In the genomic region with DNA sequence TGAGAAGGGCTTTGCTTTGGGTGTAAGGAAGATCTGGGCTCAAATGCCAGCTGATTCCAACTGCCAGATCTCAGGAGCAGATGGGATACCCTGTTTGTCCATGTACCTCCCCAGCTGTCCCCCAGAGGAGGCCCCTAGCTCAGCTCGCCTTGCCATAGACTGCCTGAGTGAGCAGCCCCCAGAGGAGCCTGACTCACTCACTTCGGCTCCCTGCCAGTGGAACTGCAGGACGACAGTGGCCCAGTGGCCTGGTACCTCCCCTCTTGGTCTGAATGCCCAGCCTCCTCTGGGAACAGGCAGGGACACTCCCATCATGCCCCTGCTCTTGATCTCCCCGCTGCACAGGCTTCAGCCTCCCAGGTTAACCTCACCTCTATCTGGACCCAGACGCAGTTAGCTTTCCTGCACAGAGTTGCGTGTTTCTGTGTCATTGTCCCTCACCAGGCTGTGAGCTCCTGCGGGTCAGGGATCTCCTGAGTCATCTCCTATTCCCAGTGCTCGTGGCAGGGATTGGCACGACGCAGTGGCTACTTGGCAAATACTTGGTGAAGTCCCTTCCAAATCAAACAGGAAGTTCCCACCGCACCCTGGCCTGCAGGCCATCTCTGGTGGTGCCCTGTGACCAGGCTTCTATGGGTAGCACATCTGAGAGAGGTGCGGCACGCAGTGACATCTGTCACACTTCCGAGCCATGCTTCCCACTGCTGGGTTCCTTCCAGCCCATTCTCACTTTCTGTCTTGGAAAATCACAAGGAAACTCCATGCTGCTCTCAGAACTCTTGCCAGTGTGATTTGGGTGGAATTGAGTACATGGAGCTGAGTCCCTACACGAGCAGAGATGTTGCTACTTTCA, we compare ENCODE assay signal across 16 mouse cellular contexts. TPM values are rescaled to one million over a fixed set of nuclear protein-coding genes. Genes with fewer than 3 reads are reported as not detected.
DNase-seq lines count a peak whose midpoint lies in the region; ATAC-seq lines count a peak whose summit lies in the region.
"Had no signal": no experiment of that assay in that cellular context is flagged by ENCODE, and none has a peak within 500 bp of the region (broad histone marks: within the 10 kb centered on the region; RNA-seq: fewer than 3 reads in every experiment).

No protein-coding gene starts in this region.

- no peak for ATAC-seq in midbrain, embryonic 14.5 days (ENCODE audit: low FRiP score, low TSS enrichment)
- ATAC-seq in monocyte, adult 5-6 weeks (replicated peaks; ENCODE audit: insufficient number of reproducible peaks, low FRiP score, low TSS enrichment, poor library complexity, severe bottlenecking) = no peak
- ATAC-seq: forebrain, embryonic 16.5 days had no signal

- 0 out of 2 replicates have a peak overlapping the region, but pooled peaks have one; percentile 26 for H3K9ac ChIP-seq in midbrain, embryonic 14.5 days (replicated peaks; ENCODE audit: low read length)
- H3K9ac ChIP-seq: neural tube, embryonic 15.5 days had no signal

- no peak overlapping the region for H3K4me3 ChIP-seq in midbrain, embryonic 14.5 days (replicated peaks; ENCODE audit: low read depth, low read length)
- no peak overlapping the region for H3K4me3 ChIP-seq in midbrain, embryonic 10.5 days
- H3K4me3 ChIP-seq: neural tube, embryonic 15.5 days had no signal

- H3K4me2 ChIP-seq in midbrain, embryonic 14.5 days (ENCODE audit: low read length) = no peak overlapping the region
- H3K4me2 ChIP-seq: liver, embryonic 11.5 days; neural tube, embryonic 15.5 days had no signal

- DNase-seq in midbrain, embryonic 14.5 days = no peak
- DNase-seq in midbrain, embryonic 10.5 days (ENCODE audit: low spot score) = no peak
- DNase-seq in adrenal gland, adult 8-10 months = peak; percentile 25
- peak; percentile 63 to 67 for DNase-seq in cerebellum, adult 18-20 months
- DNase-seq in left cerebral cortex, postnatal 14 days (ENCODE audit: low spot score in 2 of 2) = peak; percentile 34 to 76
- no peak for DNase-seq in lung, postnatal 25 days (ENCODE audit: low spot score)
- DNase-seq in lung, postnatal 10 days = no peak
- DNase-seq: kidney, adult 2 months; thymus, postnatal 4 days had no signal

- H3K36me3 ChIP-seq in midbrain, embryonic 14.5 days (ENCODE audit: control insufficient read depth, insufficient read depth, low read length) = no peaks in the 10 kb centered on the region
- H3K36me3 ChIP-seq in midbrain, embryonic 10.5 days = no peaks in the 10 kb centered on the region
- H3K36me3 ChIP-seq: G1E; neural tube, embryonic 15.5 days had no signal

- H3K9me3 ChIP-seq in midbrain, embryonic 14.5 days (ENCODE audit: control insufficient read depth, low read length) = no peaks in the 10 kb centered on the region
- H3K9me3 ChIP-seq in midbrain, embryonic 10.5 days (replicated peaks) = no peaks in the 10 kb centered on the region
- H3K9me3 ChIP-seq: G1E; neural tube, embryonic 15.5 days had no signal

- intact Hi-C loops in left cerebral cortex, postnatal 14 days (cut with DNase I) = no loop called here

- H3K27ac ChIP-seq in midbrain, embryonic 14.5 days (replicated peaks; ENCODE audit: low read depth, low read length) = no peak overlapping the region
- H3K27ac ChIP-seq in midbrain, embryonic 10.5 days (replicated peaks) = no peak overlapping the region
- H3K27ac ChIP-seq: neural tube, embryonic 15.5 days had no signal

- 73% methylated on average over 15 of the region's 15 CpGs for WGBS in midbrain, embryonic 14.5 days
- 69% methylated on average over 15 of the region's 15 CpGs for WGBS in midbrain, embryonic 10.5 days

- peaks cover 11% of the 10 kb centered on the region; the same call in 1 of the 2 replicates for H3K4me1 ChIP-seq in midbrain, embryonic 14.5 days (ENCODE audit: control insufficient read depth, insufficient read depth, low read length)
- H3K4me1 ChIP-seq in midbrain, embryonic 10.5 days = peaks cover 28% of the 10 kb centered on the region

- H3K27me3 ChIP-seq in midbrain, embryonic 14.5 days (ENCODE audit: control insufficient read depth, insufficient read depth, low read length) = no peaks in the 10 kb centered on the region
- H3K27me3 ChIP-seq in midbrain, embryonic 10.5 days (ENCODE audit: low read depth, poor library complexity, severe bottlenecking) = no peaks in the 10 kb centered on the region
- H3K27me3 ChIP-seq: neural tube, embryonic 15.5 days had no signal

RNA-seq across cellular contexts. Expression of gene Cacng2, which starts 40.8 kb away (rescaled TPM):
- 12.7 and 19.7 TPM in 2 replicates for polyA plus RNA-seq in midbrain, embryonic 14.5 days (2014; fragmentation: Nextera tagmentation; extraction: Ambion mirVana)
- 0.22 and 0.60 TPM in 2 replicates for polyA plus RNA-seq in midbrain, embryonic 10.5 days (2016; fragmentation: Nextera tagmentation; extraction: Ambion mirVana)
- 1 to 10 TPM in 1 of 4 experiments, under 1 TPM in 3; 0.56 to 1.0 (median 0.88) TPM for total RNA-seq in adrenal gland, adult 8-10 months (2022)
- 10 to 100 TPM; 60.5 to 68.7 TPM for total RNA-seq in left cerebral cortex, postnatal 14 days (2021)
- not detected in 3 replicates for total RNA-seq in monocyte, adult 5-6 weeks (2017)
- total RNA-seq: megakaryocyte progenitor cell, adult 5-6 weeks had no signal
- polyA plus RNA-seq: G1E; heart, embryonic 14.5 days; liver, embryonic 11.5 days had no signal

Comparison
In these comparisons a context has a peak if more than half of its experiments do, and no peak if none do; other contexts are left out.
1. DNase-seq: peak in adrenal gland, adult 8-10 months (single experiment), cerebellum, adult 18-20 months (2 of 2) and left cerebral cortex, postnatal 14 days (2 of 2); none in midbrain, embryonic 14.5 days (single experiment), midbrain, embryonic 10.5 days (single experiment), lung, postnatal 25 days (single experiment) and lung, postnatal 10 days (single experiment).
2. RNA of gene Cacng2, which starts 40.8 kb away (total RNA-seq): 60.5 to 68.7 TPM in left cerebral cortex, postnatal 14 days; 0.56 to 1.0 TPM in adrenal gland, adult 8-10 months and not detected in monocyte, adult 5-6 weeks; every median in the first group is over 10 times any median in the second.